In the genomic region with DNA sequence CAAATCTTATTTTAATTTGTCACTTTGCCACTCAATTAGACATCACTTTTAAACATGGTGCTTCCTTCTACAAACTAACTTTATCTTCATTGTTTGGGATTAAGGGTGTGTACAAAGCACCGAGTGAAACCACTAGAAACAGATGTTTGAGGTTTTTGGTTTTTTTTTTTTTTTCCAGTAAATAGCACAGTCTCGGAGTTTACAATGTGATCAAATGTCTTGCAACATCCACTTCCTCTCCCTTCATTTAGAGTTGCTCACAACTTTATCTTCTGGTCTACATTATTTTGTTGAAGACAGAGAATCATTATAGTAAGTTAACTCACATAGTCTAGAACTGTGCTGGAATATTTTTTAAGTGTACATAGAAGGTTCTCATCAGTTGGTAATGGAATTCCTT, we compare ENCODE assay signal across 18 mouse cellular contexts.
"Had no signal": no experiment of that assay in that cellular context is flagged by ENCODE, and none has a peak within 500 bp of the region (broad histone marks: within the 10 kb centered on the region; RNA-seq: fewer than 3 reads in every experiment).

No protein-coding gene starts in this region.

- H3K9ac ChIP-seq: kidney, embryonic 15.5 days; liver, embryonic 14.5 days; liver, postnatal 0 days; lung, embryonic 14.5 days; neural tube, embryonic 13.5 days had no signal

- ATAC-seq: liver, postnatal 0 days; lung, postnatal 0 days had no signal

- H3K4me2 ChIP-seq: kidney, embryonic 15.5 days; lung, embryonic 14.5 days; midbrain, embryonic 11.5 days; neural tube, embryonic 13.5 days had no signal

- H3K27me3 ChIP-seq: kidney, embryonic 15.5 days; neural tube, embryonic 13.5 days had no signal

- DNase-seq: kidney, adult 2 months; kidney, postnatal 10 days; kidney, postnatal 36 days; layer of hippocampus, postnatal 36 days; liver, postnatal 0 days; lung, embryonic 14.5 days; midbrain, embryonic 14.5 days; retina, postnatal 1 day; thymus, adult 2 months; thymus, postnatal 14 days; thymus, postnatal 4 days had no signal

- H3K27ac ChIP-seq: kidney, embryonic 15.5 days; left cerebral cortex, adult 2 months; liver, embryonic 14.5 days; neural tube, embryonic 13.5 days; stomach, postnatal 0 days had no signal

- H3K4me3 ChIP-seq: kidney, embryonic 15.5 days; left cerebral cortex, adult 2 months; neural tube, embryonic 13.5 days had no signal

- H3K9me3 ChIP-seq: kidney, embryonic 15.5 days; neural tube, embryonic 13.5 days had no signal

- H3K36me3 ChIP-seq: kidney, embryonic 15.5 days; neural tube, embryonic 13.5 days had no signal

- H3K4me1 ChIP-seq: kidney, embryonic 15.5 days; neural tube, embryonic 13.5 days had no signal
